Mouse (Mus musculus) C2C12 (cell line): Measurements from ENCODE around the gene Izumo1. TPM values are rescaled to one million over a fixed set of nuclear protein-coding genes. Genes with fewer than 3 reads are reported as not detected.
"Not testable (repeated sequence)": the region's sequence is repeated elsewhere in the genome, so short reads cannot be mapped to it uniquely, and the experiment has no call there.

Experiments
- H3K27me3 ChIP-seq: one replicate; pipeline ENCODE4 v1.6.1; 2011; ENCODE audit not compliant: control insufficient read depth, insufficient read depth, insufficient read length
- H3K36me3 ChIP-seq: one replicate; pipeline ENCODE4 v1.6.1; 2011; ENCODE audit not compliant: control insufficient read depth, insufficient read depth
- H3K4me3 ChIP-seq: one replicate; pipeline ENCODE4 v1.5.1; 2011; ENCODE audit warnings: mild to moderate bottlenecking, control low read depth; ENCODE audit not compliant: poor library complexity, insufficient read depth, severe bottlenecking
- H3K79me2 ChIP-seq: one replicate; pipeline ENCODE4 v1.6.1; 2011; ENCODE audit not compliant: control insufficient read depth, insufficient read depth
- H3K79me3 ChIP-seq: one replicate; pipeline ENCODE4 v1.6.1; 2011; ENCODE audit warnings: low read depth, control low read depth
- H3ac ChIP-seq: one replicate; pipeline ENCODE3; 2011; ENCODE audit warnings: low read depth; ENCODE audit not compliant: control insufficient read depth, insufficient read length
- CEBPB ChIP-seq: IDR thresholded peaks from one replicate; pipeline ENCODE4 v1.6.1; 2011; ENCODE audit warnings: low read depth, mild to moderate bottlenecking, control low read depth, moderate library complexity
- CTCF ChIP-seq: IDR thresholded peaks from one replicate; pipeline ENCODE4 v1.5.1; 2011; ENCODE audit not compliant: control insufficient read depth, insufficient read depth, insufficient read length
- FOSL1 ChIP-seq: IDR thresholded peaks from one replicate; pipeline ENCODE4 v1.8.0; 2011; ENCODE audit warnings: mild to moderate bottlenecking, low read length; ENCODE audit not compliant: poor library complexity, insufficient read depth, severe bottlenecking
- MAX ChIP-seq: IDR thresholded peaks from one replicate; pipeline ENCODE4 v1.6.1; 2011; ENCODE audit warnings: mild to moderate bottlenecking, control low read depth
- MYOD1 ChIP-seq: IDR thresholded peaks from one replicate; pipeline ENCODE4 v1.6.1; 2011; ENCODE audit warnings: low read depth; ENCODE audit not compliant: control insufficient read depth, insufficient read length
- MYOG ChIP-seq: IDR thresholded peaks from one replicate; pipeline ENCODE4 v1.6.1; 2011; ENCODE audit not compliant: control insufficient read depth, insufficient read length; ENCODE audit errors: extremely low read depth
- USF1 ChIP-seq: IDR thresholded peaks from one replicate; pipeline ENCODE4 v1.6.1; 2011; ENCODE audit warnings: low read depth, mild to moderate bottlenecking, control low read depth, moderate library complexity
- polyA plus RNA-seq: library from polyadenylated mRNA; unstranded; fragments of >200 nt; fragmentation: generic; extraction: Trizol; gene quantifications from one replicate; pipeline ENCODE4 v1.2.1, GENCODE M21; 2012; ENCODE audit warnings: missing spikeins

Gene Izumo1
- polyA plus RNA-seq, 1 experiment, result not detected

GRCm38 (mm10) chr7:45654424-45655047 lies 32.9 kb downstream of the Izumo1 start:
- H3K4me3 ChIP-seq, result no peak overlapping the region
- H3ac ChIP-seq, result no peak overlapping the region
- no peaks in the 10 kb centered on the region for H3K79me3 ChIP-seq
- no peaks in the 10 kb centered on the region for H3K27me3 ChIP-seq
- H3K36me3 ChIP-seq, result no peaks in the 10 kb centered on the region
- no peaks in the 10 kb centered on the region for H3K79me2 ChIP-seq
- TF ChIP-seq FOSL1 (no peak), MYOG (no peak), CTCF (no peak), USF1 (no peak), MAX (no peak), MYOD1 (no peak), CEBPB (no peak)

GRCm38 (mm10) chr7:45660746-45661478 lies 39.3 kb downstream of the Izumo1 start:
- H3K79me3 ChIP-seq, result no peaks in the 10 kb centered on the region
- H3K36me3 ChIP-seq, result no peaks in the 10 kb centered on the region
- no peak overlapping the region for H3ac ChIP-seq
- H3K4me3 ChIP-seq, result no peak overlapping the region
- no peaks in the 10 kb centered on the region for H3K79me2 ChIP-seq
- H3K27me3 ChIP-seq, result no peaks in the 10 kb centered on the region
- TF ChIP-seq USF1, result no peak
- TF ChIP-seq CEBPB, result no peak
- no peak for TF ChIP-seq CTCF
- TF ChIP-seq MYOD1, result no peak
- TF ChIP-seq MYOG, result no peak
- TF ChIP-seq FOSL1, result no peak
- no peak for TF ChIP-seq MAX

DNA sequence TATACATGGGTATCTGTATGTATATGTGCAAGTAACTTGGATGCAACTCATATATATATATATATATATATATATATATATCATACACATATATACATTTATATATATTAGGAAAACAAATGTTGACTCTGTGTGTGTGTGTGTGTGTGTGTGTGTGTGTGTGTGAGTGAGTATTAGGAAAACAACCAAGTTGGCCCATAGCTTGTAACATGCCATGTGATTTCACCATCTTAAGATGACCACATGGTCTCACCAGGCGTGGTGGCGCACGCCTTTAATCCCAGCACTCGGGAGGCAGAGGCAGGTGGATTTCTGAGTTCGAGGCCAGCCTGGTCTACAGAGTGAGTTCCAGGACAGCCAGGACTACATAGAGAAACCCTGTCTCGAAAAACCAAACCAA lies 40.1 kb downstream of the Izumo1 start:
- H3K79me2 ChIP-seq, H3K36me3 ChIP-seq, H3K4me3 ChIP-seq, H3ac ChIP-seq, H3K79me3 ChIP-seq, H3K27me3 ChIP-seq: not testable (repeated sequence)

DNA sequence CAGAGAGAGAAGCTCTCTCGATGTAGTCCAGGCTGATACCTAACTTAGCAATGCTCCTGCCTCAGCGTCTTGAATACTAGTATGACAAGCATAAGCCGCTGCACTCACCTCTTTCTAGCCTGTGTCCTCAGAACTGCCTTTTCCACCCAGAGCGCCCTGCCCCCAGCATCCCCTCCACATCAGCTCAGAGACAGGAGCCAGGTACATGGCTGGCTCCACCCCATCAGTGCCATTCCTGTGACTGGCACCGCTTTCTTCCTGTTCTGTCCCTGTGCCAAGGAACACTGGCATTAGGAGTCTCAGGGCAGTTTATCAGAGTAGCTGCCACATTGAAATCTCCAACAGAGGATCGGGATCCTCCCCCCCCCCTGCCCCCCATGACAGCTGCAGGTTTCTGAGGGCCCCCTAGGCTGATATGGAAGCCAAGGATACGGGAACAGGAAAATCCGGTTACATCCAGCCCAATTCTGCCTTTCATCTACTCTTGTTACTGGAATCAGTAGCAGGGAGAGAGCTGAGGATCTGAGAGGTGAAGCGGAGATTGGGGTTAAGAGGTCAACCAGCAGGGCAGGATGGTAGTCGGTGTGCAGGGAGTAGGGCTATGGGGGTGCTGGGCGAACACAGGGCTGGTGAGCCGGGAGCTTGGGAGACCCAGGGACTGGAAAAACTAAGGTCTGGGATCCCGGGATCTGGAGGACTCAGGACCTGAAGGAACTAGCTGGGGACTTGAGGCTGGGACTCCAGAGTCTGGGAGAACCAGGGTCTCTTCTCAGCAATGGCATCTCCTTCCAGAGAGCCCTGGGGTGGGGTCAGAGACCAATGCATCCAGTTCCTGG lies 43.9 kb downstream of the Izumo1 start:
- Histone ChIP-seq H3K36me3 (no peaks in the 10 kb centered on the region), H3K4me3 (no peak overlapping the region), H3K27me3 (no peaks in the 10 kb centered on the region), H3ac (no peak overlapping the region), H3K79me3 (no peaks in the 10 kb centered on the region), H3K79me2 (no peaks in the 10 kb centered on the region)
- no peak for TF ChIP-seq MYOG
- TF ChIP-seq CTCF, result no peak
- no peak for TF ChIP-seq MAX
- TF ChIP-seq CEBPB, result no peak
- TF ChIP-seq FOSL1, result no peak
- TF ChIP-seq USF1, result no peak
- TF ChIP-seq MYOD1, result no peak

DNA sequence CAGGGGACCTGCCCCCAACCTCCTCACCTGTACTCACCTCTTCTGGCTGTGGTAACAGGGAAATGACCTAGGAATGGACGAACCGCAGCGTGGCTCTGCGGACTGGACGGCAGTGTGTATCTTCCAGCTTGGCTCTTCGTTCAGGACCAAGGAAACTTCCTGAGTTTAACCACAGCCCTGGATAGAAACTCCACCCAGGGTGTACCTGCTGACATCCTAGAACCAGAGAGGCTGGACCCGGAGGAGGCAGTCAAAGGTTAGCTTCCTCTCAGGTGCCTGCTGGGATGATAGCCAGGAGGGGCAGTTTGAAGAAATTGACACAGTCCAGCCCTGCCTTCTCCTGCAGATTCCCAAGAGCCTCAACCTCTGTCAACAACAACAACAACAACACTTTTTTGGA lies 44.5 kb downstream of the Izumo1 start, which contains the start of gene Fut2:
TSS of gene Fut2 (minus strand) at position 234 of the 400 bp plus-strand sequence.
- H3K4me3 ChIP-seq, result no peak within 1 kb of the TSS
- H3K36me3 ChIP-seq, result no peaks in the 10 kb centered on the region
- H3ac ChIP-seq, result no peak within 1 kb of the TSS
- TF ChIP-seq USF1 (no peak), MYOD1 (no peak), FOSL1 (no peak), MYOG (no peak), MAX (no peak), CEBPB (no peak), CTCF (no peak)
- H3K27me3 ChIP-seq, result no peaks in the 10 kb centered on the region
- no peaks in the 10 kb centered on the region for H3K79me2 ChIP-seq
- no peaks in the 10 kb centered on the region for H3K79me3 ChIP-seq
